Mouse (Mus musculus): ENCODE measurements around the gene Hist1h2ac.
A peak's percentile ranks its signal among the peaks of the same experiment; 100 is the strongest.
"Not testable (repeated sequence)": the region's sequence is repeated elsewhere in the genome, so short reads cannot be mapped to it uniquely, and the experiment has no call there.

The Hist1h2ac gene

GRCm38 (mm10) chr13:23699767-23700166 lies 16.0 kb upstream of the Hist1h2ac start:
- DNase-seq = no peak

- DNase-seq = no peak
Measured at GRCm38 (mm10) chr13:23698996-23699395, 15.2 kb upstream of the Hist1h2ac start.

- DNase-seq = peak; percentile 95 to 98
Measured at GRCm38 (mm10) chr13:23698300-23698693, 14.5 kb upstream of the Hist1h2ac start, which contains the start of gene Hist1h4c. Hist1h4c (minus strand) TSS chr13:23698454.

DNA sequence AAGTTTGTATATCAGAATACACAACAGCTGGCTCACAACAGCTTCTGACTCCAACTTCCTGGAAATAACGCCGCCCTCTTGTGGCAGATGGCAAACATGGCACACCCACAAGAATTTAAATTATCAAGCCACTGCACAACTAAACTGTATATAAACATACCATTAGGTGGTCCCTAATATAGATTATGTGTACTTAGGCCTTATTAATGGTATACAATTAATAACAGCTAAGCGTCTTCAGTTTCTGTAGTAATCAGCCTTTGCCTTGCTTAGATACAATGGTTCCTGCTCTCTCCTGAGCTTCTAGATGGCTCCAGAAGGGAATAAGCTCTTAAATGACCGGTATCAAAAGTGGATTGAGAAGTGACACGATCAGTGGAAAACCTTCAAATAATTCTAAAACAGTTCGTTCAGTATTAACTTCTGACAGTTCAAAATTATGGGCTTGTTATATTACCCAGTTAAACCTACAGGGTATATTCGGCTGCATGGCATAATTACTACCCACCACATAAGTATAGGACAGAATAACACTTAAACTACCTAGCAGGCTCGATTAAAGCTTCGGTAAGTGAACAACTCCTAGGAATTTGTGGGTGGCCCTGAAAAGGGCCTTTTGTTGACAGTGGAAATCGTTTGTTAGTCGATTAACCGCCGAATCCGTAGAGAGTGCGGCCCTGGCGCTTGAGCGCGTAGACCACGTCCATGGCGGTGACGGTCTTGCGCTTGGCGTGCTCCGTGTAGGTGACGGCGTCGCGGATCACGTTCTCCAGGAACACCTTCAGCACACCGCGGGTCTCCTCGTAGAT lies 13.9 kb upstream of the Hist1h2ac start:
- peak in 1 of 2 experiments; percentile 61 for DNase-seq

GRCm38 (mm10) chr13:23696061-23696474 lies 12.3 kb upstream of the Hist1h2ac start:
- DNase-seq = no peak

DNA sequence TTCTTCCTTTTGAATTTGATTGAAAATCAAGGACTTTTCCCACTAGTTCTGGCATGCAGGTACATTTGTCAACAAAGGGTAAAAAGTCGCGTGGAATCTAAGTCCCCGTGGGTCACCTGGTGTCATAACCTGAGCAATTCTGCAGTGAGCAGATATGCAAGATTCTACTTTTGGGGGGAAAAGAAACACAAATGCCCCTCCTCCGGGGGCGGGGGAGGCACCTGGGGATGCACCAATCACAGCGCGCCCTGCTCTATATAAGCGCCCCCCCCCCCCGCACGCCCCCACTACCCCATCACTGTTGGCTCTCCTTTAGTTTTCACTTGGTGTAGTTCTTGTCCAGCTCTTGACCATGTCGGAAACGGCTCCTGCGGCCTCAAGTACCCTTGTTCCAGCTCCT lies 11.8 kb upstream of the Hist1h2ac start, which contains the start of gene Hist1h1t:
Hist1h1t (plus strand) TSS at position 301 of the 400 bp plus-strand sequence.
- DNase-seq = no peak

DNA sequence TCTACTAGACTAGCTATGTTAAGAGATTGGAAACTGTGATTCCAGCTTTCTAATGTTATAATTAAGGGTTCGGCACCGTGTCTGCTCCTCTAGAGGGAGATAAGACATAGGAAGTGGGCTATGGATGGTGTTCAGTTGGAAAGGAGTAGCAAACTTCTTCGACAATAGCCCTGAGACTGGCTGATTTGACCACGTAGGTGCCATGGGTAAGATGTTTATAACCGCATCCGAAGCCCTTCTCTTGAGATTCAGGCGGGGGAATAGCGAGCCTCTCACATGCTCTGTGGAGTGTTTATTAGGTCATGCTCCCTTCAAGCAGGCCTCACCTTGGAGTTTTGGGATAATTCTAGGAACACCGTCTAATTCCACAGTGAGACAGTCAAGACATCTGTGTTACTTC lies 11.2 kb upstream of the Hist1h2ac start:
- DNase-seq = no peak

GRCm38 (mm10) chr13:23693856-23694440 lies 10.2 kb upstream of the Hist1h2ac start:
- no peak for DNase-seq

DNA sequence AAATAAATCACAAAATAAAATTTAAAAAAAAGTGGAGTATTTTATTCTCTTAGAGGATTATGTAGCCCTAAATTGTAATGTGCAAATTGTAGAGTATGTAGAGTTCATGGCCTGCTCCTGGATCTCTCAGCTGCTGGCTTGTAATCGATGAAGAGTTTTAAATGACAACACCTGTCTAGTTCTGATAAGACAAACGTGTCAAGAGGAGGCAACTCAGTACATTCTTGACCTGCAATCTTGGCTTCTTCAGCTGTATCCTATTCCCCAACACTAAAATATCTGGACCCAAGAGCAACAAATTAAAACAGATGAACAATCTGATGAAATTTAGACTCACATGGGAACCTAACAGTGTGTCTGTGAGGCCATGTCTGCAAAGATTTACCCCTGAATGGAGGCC lies 5.7 kb upstream of the Hist1h2ac start:
- DNase-seq = no peak

DNA sequence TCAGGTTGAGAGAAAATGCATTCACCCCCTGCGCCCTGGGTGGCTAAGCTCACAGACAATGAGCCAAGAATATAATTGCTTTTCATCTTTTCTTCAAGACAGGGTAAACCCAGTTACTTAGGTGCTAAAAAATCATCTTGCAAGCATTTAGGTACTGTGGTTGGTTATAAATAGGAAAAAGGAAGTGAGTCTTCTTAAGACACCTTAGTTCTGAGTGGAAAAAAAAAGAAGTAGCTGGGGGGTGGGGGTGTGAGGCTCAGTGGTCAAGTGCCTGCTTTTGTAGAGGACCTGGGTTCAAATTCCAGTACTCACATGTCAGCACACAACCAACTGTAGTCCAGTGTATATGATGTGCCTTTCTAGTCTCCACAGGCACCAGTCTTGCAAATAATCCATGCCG lies 5.2 kb upstream of the Hist1h2ac start:
- no peak for DNase-seq

DNA sequence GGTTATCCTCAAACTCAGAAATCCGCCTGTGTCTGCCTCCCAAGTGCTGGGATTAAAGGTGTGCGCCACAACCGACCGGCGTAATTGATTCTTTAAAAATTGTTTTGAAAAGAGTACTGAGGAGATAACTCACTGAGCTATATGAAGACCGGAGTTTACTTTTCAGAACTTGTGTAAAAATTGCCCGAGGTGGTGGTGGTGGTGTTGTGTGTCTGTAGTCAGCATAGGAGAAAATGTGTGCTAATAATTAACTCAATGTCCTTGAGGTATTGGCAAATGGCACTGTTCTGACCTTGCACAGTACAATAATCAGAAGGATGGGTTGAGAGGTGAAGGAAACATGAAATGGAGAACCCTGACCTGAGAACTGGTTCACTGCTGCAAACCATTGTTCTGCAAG lies 4.2 kb upstream of the Hist1h2ac start:
- DNase-seq = no peak

- DNase-seq = no peak
Measured at GRCm38 (mm10) chr13:23687181-23687580, 3.4 kb upstream of the Hist1h2ac start.

GRCm38 (mm10) chr13:23685966-23686365 lies 2.2 kb upstream of the Hist1h2ac start:
- no peak for DNase-seq

GRCm38 (mm10) chr13:23685121-23685861 lies 1.5 kb upstream of the Hist1h2ac start:
- peak in 1 of 2 experiments; percentile 24 for DNase-seq

DNA sequence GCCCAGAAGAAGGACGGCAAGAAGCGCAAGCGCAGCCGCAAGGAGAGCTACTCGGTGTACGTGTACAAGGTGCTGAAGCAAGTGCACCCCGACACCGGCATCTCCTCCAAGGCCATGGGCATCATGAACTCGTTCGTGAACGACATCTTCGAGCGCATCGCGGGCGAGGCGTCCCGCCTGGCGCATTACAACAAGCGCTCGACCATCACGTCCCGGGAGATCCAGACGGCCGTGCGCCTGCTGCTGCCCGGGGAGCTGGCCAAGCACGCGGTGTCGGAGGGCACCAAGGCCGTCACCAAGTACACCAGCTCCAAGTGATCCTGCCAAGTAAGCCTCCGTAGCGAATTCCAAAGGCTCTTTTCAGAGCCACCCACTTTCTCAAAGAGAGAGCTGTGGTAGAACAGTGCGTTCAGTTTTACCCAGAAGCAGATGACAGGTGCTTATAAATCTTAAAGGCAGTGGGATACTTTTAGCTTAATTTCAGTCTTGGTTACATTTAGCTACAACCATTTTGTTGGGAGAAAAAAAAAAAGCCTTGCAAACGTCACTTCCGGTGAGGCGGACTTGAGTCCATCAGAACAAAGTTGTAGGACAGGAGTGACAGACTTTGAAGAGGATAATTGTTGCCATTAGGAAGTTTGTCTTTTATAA lies 672 bp upstream of the Hist1h2ac start:
- peak in 1 of 2 experiments; percentile 26 for DNase-seq

- DNase-seq = not testable (repeated sequence)
Measured at GRCm38 (mm10) chr13:23682947-23683754, 597 bp downstream of the Hist1h2ac start.

DNA sequence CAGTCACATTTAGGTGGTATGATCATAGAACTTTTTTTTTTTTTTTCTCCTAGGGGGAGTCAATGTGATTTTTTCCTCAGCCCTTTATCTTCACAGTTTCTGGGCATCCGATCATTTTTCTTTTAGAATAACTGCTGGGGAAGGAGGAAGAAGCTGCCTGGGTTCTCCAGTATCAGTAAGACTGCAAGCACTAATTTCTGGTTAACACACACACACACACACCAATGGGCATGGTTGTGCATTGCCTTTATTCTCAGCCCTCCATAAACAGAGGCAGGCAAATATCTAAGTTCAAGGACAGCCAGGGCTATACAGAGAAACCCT lies 1.2 kb downstream of the Hist1h2ac start:
- DNase-seq = no peak

DNA sequence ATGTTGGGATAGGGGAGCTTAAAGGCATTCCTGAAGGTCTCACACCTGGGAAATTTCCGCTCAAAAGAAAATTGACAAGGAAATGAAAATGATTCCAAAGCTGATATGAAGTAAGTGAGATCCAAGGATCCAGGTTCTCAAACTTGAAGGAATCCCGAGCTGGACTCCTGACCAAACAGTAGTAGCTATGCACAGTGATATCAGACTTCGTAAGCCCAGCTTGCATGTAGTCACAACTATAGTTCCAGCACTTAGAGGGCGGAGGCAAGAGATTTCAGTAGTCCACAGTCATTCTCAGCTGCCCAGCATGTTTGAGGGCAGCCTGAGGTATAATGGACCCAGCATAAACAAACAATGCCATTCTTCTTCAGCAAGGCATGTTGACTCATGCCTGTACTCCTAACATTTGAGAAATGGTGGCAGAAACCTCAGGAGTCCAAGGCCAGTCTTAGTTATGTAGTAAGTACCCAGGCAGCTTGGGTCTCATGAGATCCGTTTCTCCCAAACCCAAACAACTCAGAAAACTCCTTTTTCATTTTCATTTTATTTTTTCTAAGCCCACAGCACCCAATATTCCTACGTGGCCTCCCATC lies 1.7 kb downstream of the Hist1h2ac start:
- DNase-seq = no peak

DNA sequence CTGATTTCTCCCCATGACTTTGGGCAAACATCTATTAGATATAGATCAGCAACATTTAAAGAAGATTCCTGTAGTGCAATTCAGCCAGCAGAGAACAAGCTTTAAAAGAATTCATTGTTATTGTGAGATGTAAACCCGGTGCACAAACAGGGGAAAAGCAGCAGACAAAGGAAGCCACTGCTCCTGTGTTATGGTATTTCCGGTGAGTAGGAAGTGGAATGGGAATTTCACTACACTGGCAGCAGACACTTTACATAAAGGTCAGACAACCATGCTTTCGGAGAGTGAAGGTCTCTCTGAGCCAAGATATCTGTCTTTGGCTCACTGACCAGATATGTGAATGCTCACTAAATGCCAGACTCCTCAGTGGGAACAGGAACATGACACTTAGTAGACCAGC lies 21.2 kb downstream of the Hist1h2ac start:
- no peak for DNase-seq

- DNase-seq = no peak
Measured at GRCm38 (mm10) chr13:23659636-23660366, 23.9 kb downstream of the Hist1h2ac start.

Data from spleen, adult 18-20 months (tissue).